Mouse (Mus musculus) heart, postnatal 36 days (tissue): Measurements from ENCODE around the gene Zbtb9. TPM values are rescaled to one million over a fixed set of nuclear protein-coding genes. Genes with fewer than 3 reads are reported as not detected.
A peak's percentile ranks its signal among the peaks of the same experiment; 100 is the strongest.
"Not testable (repeated sequence)": the region's sequence is repeated elsewhere in the genome, so short reads cannot be mapped to it uniquely, and the experiment has no call there.

Source experiments
- DNase-seq, 2 experiments: peaks; one replicate each; pipeline ENCODE4 v3.0.0; 2021 to 2022
- intact Hi-C: fragments of 180-260 bp; cut with DNase I; formaldehyde crosslinking; loops from one replicate; pipeline ENCODE4 v1.15.1; 2025
- total RNA-seq, 2 experiments: library from RNA; stranded (reverse); gene quantifications; 2 replicates each; pipeline ENCODE4 v1.2.3; 2021

Zbtb9 gene
- total RNA-seq, 2 experiments from 2014 or later, result 2.1 to 2.6 TPM

DNA sequence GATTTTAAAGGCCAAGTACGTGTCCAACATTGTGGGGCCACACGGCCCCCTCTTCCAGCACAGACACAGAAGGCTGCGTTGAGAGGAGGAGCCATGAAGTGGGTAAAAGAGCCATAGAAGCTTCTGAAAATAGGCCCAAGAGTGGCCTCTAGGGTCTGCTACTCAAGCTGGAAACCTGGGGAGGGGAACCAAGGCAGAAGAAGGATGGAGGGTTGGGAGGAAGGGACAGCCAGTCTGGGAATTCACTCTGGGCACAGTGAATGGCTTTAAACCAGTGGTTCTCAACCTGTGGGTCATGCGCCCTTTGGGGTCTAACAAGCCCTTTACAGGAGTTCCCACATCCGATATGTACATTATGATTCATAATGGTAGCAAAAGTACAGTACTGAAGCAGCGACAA, 3.7 kb upstream of the Zbtb9 start:
- DNase-seq, result no peak
- intact Hi-C loops, result no loop called here

- no peak for DNase-seq
- intact Hi-C loops, result loop anchor here (10.0 kb wide), 1 partner anchor 55 kb away; the partner anchor contains the start of gene Kifc5b
These were observed 2.7 kb upstream of the Zbtb9 start for GRCm38 (mm10) chr17:26970221-26970620.

GRCm38 (mm10) chr17:26971247-26971905, 1.6 kb upstream of the Zbtb9 start:
- intact Hi-C loops, result loop anchor here (10.0 kb wide), 1 partner anchor 57 kb away; the partner anchor contains the start of gene Kifc5b
- DNase-seq, result no peak

GRCm38 (mm10) chr17:26972107-26972506, 860 bp upstream of the Zbtb9 start:
- intact Hi-C loops, result loop anchor here (10.0 kb wide), 1 partner anchor 57 kb away; the partner anchor contains the start of gene Kifc5b
- DNase-seq, result no peak

- intact Hi-C loops, result loop anchor here (10.0 kb wide), 1 partner anchor 60 kb away; the partner anchor contains the start of gene Kifc5b
- no peak for DNase-seq
These were observed 1.6 kb downstream of the Zbtb9 start for GRCm38 (mm10) chr17:26974547-26974946.

DNA sequence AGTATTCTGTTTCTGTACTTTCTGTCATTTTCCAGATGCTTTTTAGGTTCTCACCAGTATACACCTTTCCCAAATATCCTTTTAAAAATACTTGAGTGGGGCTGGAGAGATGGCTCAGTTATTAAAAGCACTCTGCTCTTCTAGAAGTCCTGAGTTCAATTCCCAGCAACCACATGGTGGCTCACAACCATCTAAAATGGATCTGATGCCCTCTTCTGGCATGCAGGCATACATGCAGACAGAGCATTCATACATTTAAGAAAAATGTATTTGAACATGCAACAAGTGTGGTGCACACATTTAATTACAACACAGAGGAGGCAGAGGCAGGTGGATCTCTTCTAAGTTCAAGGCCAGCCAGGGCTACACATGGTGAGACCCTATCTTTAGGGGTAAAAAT, 2.4 kb downstream of the Zbtb9 start:
- intact Hi-C loops, result loop anchor here (10.0 kb wide), 1 partner anchor 61 kb away; the partner anchor contains the start of gene Kifc5b
- DNase-seq, result no peak

DNA sequence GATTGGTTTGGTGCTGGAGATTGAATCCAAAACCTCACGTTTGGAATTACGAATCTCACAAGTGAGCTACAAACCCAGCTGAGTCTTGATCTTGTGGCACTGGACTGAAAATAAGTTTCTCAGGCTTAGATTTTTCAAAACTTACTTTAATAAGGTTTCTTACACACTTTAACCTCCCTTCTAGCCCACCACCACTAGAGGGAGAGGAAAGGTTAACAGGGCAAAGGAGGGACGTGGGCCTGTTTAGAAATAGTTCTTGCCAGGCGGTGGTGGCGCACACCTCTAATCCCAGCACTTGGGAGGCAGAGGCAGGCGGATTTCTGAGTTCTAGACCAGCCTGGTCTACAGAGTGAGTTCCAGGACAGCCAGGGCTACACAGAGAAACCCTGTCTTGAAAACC, 4.4 kb downstream of the Zbtb9 start:
- intact Hi-C loops, result loop anchor here (10.0 kb wide), 1 partner anchor 63 kb away; the partner anchor contains the start of gene Kifc5b
- not testable (repeated sequence) for DNase-seq

DNA sequence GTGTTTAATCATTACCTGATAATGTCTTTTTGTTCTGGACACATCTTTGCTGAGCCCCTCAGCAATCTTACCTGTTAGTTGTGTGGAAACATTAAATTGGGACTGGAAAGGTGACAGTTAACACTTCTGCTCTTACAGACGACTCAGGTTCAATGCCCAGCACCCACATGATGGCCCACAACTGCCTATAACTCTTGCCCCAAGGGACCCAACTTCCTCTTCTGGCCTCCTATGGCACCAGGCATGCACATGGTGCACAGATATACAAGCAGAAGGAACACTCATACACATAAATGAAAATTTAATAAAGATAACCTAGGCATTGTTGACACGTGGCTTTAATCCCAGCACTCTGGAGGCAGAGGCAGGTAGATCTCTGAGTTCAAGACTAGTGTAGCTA, 6.5 kb downstream of the Zbtb9 start:
- DNase-seq, result no peak
- intact Hi-C loops, result loop anchor here (10.0 kb wide), 1 partner anchor 65 kb away; the partner anchor contains the start of gene Kifc5b

GRCm38 (mm10) chr17:26981050-26981449, 8.1 kb downstream of the Zbtb9 start:
- DNase-seq, result no peak
- intact Hi-C loops, result no loop called here

- intact Hi-C loops, result no loop called here
- no peak for DNase-seq
These were observed 10.4 kb downstream of the Zbtb9 start for GRCm38 (mm10) chr17:26983382-26983781.

DNA sequence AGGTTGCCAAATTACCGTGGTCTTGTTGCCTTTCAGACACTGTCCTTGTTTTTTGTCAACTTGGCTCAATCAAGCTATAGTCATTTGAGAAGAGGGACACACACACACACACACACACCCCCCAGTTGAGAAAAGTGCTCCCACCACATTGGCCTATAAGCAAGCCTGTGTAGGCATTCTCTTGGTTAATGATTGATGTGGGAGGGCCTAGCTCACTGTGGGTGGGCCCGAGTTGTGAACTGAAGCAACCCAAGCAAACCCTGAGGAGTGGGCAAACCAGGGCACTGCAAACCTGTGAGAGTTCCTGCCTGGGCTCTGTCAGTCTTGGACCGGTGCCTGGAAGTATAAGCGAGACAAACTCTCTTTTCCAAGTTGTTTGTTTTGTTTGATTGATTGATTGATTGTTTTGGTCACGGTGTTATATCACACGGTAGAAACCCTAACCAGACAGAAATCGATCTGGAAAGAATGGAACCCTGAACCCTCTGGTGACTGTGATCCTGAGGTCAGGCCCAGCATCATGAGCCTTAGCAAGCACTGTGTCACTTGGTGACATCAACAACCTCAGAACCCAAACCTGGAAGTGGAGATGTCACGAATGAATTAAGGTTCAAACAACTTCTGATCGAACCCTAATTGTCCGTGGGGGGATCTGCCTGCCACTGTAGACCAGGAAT, 12.7 kb downstream of the Zbtb9 start:
- no peak for DNase-seq

GRCm38 (mm10) chr17:26990521-26990920, 17.6 kb downstream of the Zbtb9 start:
- DNase-seq, result no peak
- intact Hi-C loops, result no loop called here

More for the DNA sequence above, 12.7 kb downstream of the Zbtb9 start:
- intact Hi-C loops, result no loop called here

- intact Hi-C loops, result no loop called here
- peak; percentile 64 to 71 for DNase-seq
These were observed 21.4 kb downstream of the Zbtb9 start for GRCm38 (mm10) chr17:26994410-26994809.

- no peak for DNase-seq
- intact Hi-C loops, result no loop called here
These were observed 22.0 kb downstream of the Zbtb9 start for GRCm38 (mm10) chr17:26995006-26995405.

DNA sequence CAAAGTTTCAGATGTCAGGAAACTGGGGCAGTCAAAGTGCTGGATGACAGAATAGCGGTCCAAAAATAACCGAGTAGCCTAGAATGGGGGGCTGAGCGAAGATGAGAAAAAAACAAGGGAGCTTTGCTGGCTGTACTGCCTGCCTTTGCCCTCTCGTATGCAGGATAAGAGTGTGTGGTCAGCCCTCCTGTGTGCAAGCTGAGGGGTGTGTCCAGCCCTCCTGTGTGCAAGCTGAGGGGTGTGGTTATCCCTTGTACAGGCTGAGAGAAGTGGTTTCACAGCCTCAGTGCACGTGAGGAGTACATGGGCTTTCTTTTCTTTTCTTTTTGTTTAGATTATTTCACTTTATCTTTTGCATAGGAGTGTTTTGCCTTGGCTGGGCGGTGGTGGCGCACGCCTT, 22.6 kb downstream of the Zbtb9 start:
- DNase-seq, result no peak
- intact Hi-C loops, result no loop called here

DNA sequence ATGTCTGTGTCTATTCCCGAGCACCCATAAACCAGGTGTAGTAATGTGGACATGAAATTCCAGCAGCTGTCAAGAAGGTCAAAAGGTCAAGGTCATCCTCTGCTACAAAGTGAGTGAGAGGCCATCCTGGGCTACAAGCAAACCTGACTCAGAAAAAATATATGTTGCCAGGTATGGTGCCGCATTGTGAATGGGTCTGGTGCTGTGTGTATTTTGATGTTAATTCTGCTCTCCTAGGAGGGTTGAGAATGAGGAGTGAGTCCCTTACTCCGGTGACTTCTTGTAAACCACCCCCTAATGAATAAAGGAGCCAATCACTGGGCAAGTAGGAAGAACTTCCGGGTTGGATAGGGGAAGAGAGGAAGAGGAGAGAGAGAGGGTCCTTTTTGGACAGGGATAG, 24.7 kb downstream of the Zbtb9 start:
- intact Hi-C loops, result no loop called here

DNA sequence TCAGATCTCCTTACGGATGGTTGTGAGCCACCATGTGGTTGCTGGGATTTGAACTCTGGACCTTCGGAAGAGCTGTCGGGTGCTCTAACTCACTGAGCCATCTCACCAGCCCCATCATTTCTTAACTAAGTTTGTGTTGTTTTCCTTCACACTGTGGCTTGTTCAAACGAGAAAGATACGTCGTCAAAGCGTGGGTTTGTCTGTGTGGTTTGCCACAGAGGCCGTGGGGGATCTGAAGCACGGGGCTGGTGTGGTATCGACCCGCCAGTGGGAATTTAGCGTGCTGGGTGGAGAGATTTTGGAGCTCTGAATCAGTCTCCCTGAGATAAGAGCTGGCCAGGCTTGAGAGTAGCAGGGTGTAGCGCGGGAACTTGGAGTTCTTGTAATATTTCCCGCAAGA, 25.3 kb downstream of the Zbtb9 start:
- intact Hi-C loops, result no loop called here

More for the DNA sequence above, 24.7 kb downstream of the Zbtb9 start:
- no peak for DNase-seq

GRCm38 (mm10) chr17:26999996-27000395, 27.0 kb downstream of the Zbtb9 start:
- no peak for DNase-seq
- intact Hi-C loops, result no loop called here

More for the DNA sequence above, 25.3 kb downstream of the Zbtb9 start:
- no peak for DNase-seq

GRCm38 (mm10) chr17:27001151-27001550, 28.2 kb downstream of the Zbtb9 start:
- intact Hi-C loops, result no loop called here
- DNase-seq, result no peak

GRCm38 (mm10) chr17:27001889-27002288, 28.9 kb downstream of the Zbtb9 start:
- intact Hi-C loops, result no loop called here
- DNase-seq, result no peak

- intact Hi-C loops, result no loop called here
- peak; percentile 58 to 81 for DNase-seq
These were observed 31.5 kb downstream of the Zbtb9 start for GRCm38 (mm10) chr17:27004431-27004830.
